Mouse (Mus musculus) layer of hippocampus, postnatal 36 days (tissue): ENCODE results near the gene Tmem260. TPM values are rescaled to one million over a fixed set of nuclear protein-coding genes. Genes with fewer than 3 reads are reported as not detected.

Experiments
- DNase-seq, 2 experiments: peaks; one replicate each; pipeline ENCODE4 v3.0.0; 2022
- total RNA-seq, 2 experiments: library from RNA; stranded (reverse); gene quantifications; 2 replicates each; pipeline ENCODE4 v1.2.3; 2021

Tmem260 gene
- total RNA-seq, 2 experiments from 2014 or later = 25.3 to 26.4 TPM

DNA sequence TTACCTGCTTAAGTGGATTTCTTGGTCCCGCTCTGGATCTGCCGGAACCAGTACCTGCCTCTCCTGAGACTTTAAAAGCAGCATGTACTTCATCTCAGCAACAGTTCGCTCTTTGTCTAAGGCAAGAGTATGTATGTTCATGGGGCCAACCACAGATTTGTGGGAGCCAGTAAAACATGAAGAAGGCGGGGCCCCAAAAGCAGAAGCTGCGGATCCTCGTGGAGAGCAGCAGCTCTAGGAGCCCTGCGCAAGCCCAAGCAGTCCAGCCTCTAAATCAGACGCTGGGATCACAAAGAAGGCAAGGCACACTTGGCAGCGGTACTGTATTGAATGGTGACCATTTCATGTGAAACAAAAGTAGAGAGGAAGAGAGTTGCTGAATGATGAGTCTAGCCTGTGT lies 107.8 kb downstream of the Tmem260 start:
- no peak for DNase-seq

DNA sequence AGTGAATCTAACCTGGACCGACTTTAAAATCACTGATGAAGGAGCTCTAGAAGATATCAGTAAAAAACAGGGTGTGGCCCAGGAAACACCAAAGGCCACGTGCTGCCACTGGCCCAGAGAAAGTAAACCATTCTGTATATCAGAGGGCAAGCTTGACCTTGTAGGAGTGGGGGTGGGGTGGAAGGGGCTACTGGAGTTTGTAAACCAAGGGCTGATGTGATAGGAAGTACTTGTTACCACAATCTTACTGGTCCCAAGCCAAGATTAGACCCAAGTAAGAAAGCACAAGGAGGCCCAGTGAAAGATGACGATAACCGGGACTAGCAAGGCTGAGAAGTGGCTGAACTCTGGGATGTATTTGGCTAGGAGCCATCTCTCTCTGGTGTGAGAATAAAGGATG lies 113.1 kb downstream of the Tmem260 start:
- DNase-seq = no peak

- DNase-seq = no peak
Measured at GRCm38 (mm10) chr14:48559736-48560135, 113.8 kb downstream of the Tmem260 start.

- no peak for DNase-seq
Measured at GRCm38 (mm10) chr14:48566596-48566995, 120.7 kb downstream of the Tmem260 start.

Other genes starting within 250 kb of the Tmem260 start
- 1 to 10 TPM in 1 of 2 experiments, under 1 TPM in 1; 0.85 to 2.3 TPM for gene Otx2, start 227.7 kb downstream of the Tmem260 start, total RNA-seq